8 mouse cellular contexts compared by ENCODE assay signal in the genomic region with DNA sequence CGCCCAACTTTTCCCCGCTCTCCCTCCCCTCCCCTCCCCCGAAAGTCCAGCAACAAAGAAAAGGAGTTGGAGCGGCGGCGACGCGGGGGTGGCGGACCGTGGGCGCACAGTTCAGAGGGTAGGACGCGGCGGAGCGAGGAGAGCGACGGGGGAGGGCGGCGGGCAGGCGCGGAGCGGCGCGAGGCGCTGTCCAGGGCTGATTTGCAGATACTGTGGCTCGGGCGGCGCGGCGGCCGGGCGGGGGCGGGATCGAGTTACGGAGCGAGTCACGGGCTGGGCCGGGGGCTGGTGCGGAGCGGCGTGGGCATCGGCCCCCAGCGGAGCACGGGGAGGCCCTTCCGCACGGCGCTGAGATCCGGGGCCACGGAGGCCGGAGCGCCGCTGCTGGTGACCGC. TPM values are rescaled to one million over a fixed set of nuclear protein-coding genes. Genes with fewer than 3 reads are reported as not detected.
DNase-seq lines count a peak whose midpoint lies in the region; ATAC-seq and TF ChIP-seq lines count a peak whose summit lies in the region.

No protein-coding gene starts in this region.

- peaks cover 3% of the 10 kb centered on the region; the same call in 1 of the 2 replicates for H3K36me3 ChIP-seq in intestine, embryonic 15.5 days
- H3K36me3 ChIP-seq in limb, embryonic 13.5 days = peaks cover 26% of the 10 kb centered on the region
- H3K36me3 ChIP-seq in midbrain, embryonic 12.5 days = peaks cover 20% of the 10 kb centered on the region
- peaks cover 9% of the 10 kb centered on the region for H3K36me3 ChIP-seq in spleen, adult 2 months (ENCODE audit: control insufficient read depth, insufficient read depth, low read length)

- no peak for TF ChIP-seq CTCF in spleen, adult 2 months (IDR thresholded peaks at IDR 0.05; ENCODE audit: extremely low read depth, insufficient read depth, insufficient read length, insufficient replicate concordance)

- H3K27me3 ChIP-seq in intestine, embryonic 15.5 days (replicated peaks) = no peaks in the 10 kb centered on the region
- H3K27me3 ChIP-seq in limb, embryonic 13.5 days = no peaks in the 10 kb centered on the region
- peaks cover 16% of the 10 kb centered on the region for H3K27me3 ChIP-seq in midbrain, embryonic 12.5 days
- 0 out of 2 replicates have a peak, but pooled peaks cover 2% of the 10 kb centered on the region for H3K27me3 ChIP-seq in spleen, adult 2 months (ENCODE audit: control insufficient read depth, insufficient read depth, low read length)

- H3K4me3 ChIP-seq in intestine, embryonic 15.5 days (replicated peaks) = peak overlapping the region; percentile 96
- peak overlapping the region; percentile 96 for H3K4me3 ChIP-seq in limb, embryonic 13.5 days
- peak overlapping the region; percentile 86 for H3K4me3 ChIP-seq in midbrain, embryonic 12.5 days
- peak overlapping the region; percentile 84 for H3K4me3 ChIP-seq in spleen, adult 2 months (ENCODE audit: extremely low read depth, insufficient read depth, insufficient read length)

- no peaks in the 10 kb centered on the region for H3K9me3 ChIP-seq in intestine, embryonic 15.5 days
- no peaks in the 10 kb centered on the region for H3K9me3 ChIP-seq in limb, embryonic 13.5 days
- H3K9me3 ChIP-seq in midbrain, embryonic 12.5 days = 0 out of 2 replicates have a peak, but pooled peaks cover 2% of the 10 kb centered on the region

- peak overlapping the region; percentile 82 for H3K9ac ChIP-seq in intestine, embryonic 15.5 days
- peak overlapping the region; percentile 97 for H3K9ac ChIP-seq in limb, embryonic 13.5 days
- H3K9ac ChIP-seq in midbrain, embryonic 12.5 days (replicated peaks) = peak overlapping the region; percentile 90

- H3K4me1 ChIP-seq in intestine, embryonic 15.5 days (replicated peaks) = no peaks in the 10 kb centered on the region; the same call in 1 of the 2 replicates
- H3K4me1 ChIP-seq in limb, embryonic 13.5 days = peaks cover 28% of the 10 kb centered on the region
- H3K4me1 ChIP-seq in midbrain, embryonic 12.5 days = peaks cover 24% of the 10 kb centered on the region
- peaks cover 7% of the 10 kb centered on the region for H3K4me1 ChIP-seq in spleen, adult 2 months (ENCODE audit: control insufficient read depth, insufficient read depth, insufficient read length)

- ATAC-seq in intestine, embryonic 15.5 days = peak; percentile 89
- peak; percentile 86 for ATAC-seq in limb, embryonic 13.5 days (ENCODE audit: low FRiP score, low read depth)
- peak; percentile 79 for ATAC-seq in midbrain, embryonic 12.5 days (ENCODE audit: low FRiP score, low read depth)

- peak overlapping the region; percentile 98 for H3K27ac ChIP-seq in intestine, embryonic 15.5 days
- peak overlapping the region; percentile 98 for H3K27ac ChIP-seq in limb, embryonic 13.5 days
- peak overlapping the region; percentile 88 for H3K27ac ChIP-seq in midbrain, embryonic 12.5 days (replicated peaks)
- peak overlapping the region; percentile 96 for H3K27ac ChIP-seq in spleen, adult 2 months (ENCODE audit: insufficient read depth, low read length)

- WGBS in intestine, embryonic 15.5 days = 0% methylated on average over 3 of the region's 53 CpGs
- WGBS in limb, embryonic 13.5 days = under 1% methylated on average over 50 of the region's 53 CpGs
- under 1% methylated on average over 42 of the region's 53 CpGs for WGBS in midbrain, embryonic 12.5 days
- WGBS in spleen, adult 2 months = 1% methylated on average over 43 of the region's 53 CpGs

- no peak for TF ChIP-seq POLR2A in spleen, adult 2 months (IDR thresholded peaks at IDR 0.05; ENCODE audit: low read depth, low read length)

- H3K4me2 ChIP-seq in intestine, embryonic 15.5 days (replicated peaks) = peak overlapping the region; percentile 61
- peak overlapping the region; percentile 67 for H3K4me2 ChIP-seq in limb, embryonic 13.5 days (replicated peaks)
- peak overlapping the region; percentile 84 for H3K4me2 ChIP-seq in midbrain, embryonic 12.5 days (replicated peaks)

- DNase-seq in left cerebral cortex, adult 18-20 months (ENCODE audit: low spot score in 2 of 2) = peak; percentile 26 to 54
- DNase-seq in left cerebral cortex, adult 11 months (ENCODE audit: low spot score) = no peak
- DNase-seq in embryo, embryonic 11.5 days (ENCODE audit: low read depth, low spot score) = peak; percentile 51
- DNase-seq in gastrocnemius, postnatal 4 days (ENCODE audit: low spot score in 2 of 2) = peak; percentile 69 to 81
- DNase-seq in spleen, adult 2 months (ENCODE audit: low read depth in 1 of 2, low spot score in 2 of 2) = peak in 1 of 2 experiments; percentile 73

RNA-seq across cellular contexts. Expression of gene Rest, which starts 0.4 kb away (rescaled TPM):
- total RNA-seq in left cerebral cortex, adult 18-20 months (2021) = 1 to 10 TPM; 3.5 to 3.6 TPM
- total RNA-seq in gastrocnemius, postnatal 4 days (2021) = 10 to 100 TPM; 26.3 to 26.4 TPM
- 24.0 and 28.0 TPM in 2 replicates for polyA plus RNA-seq in intestine, embryonic 15.5 days (2015; fragmentation: Nextera tagmentation; extraction: Ambion mirVana)
- polyA plus RNA-seq in limb, embryonic 13.5 days (2015; fragmentation: Nextera tagmentation; extraction: Ambion mirVana) = 56.2 and 57.2 TPM in 2 replicates
- 19.4 and 20.5 TPM in 2 replicates for polyA plus RNA-seq in midbrain, embryonic 12.5 days (2016; fragmentation: Nextera tagmentation; extraction: Ambion mirVana)
- 6.5 and 8.0 TPM in 2 replicates for polyA plus RNA-seq in spleen, adult 2 months (2012; rRNA removed)

RNA-seq across cellular contexts. Expression of gene Noa1, which starts 44.2 kb away (rescaled TPM):
- 10 to 100 TPM; 21.2 to 23.1 TPM for total RNA-seq in left cerebral cortex, adult 18-20 months (2021)
- total RNA-seq in gastrocnemius, postnatal 4 days (2021) = 10 to 100 TPM; 14.2 to 15.9 TPM
- 35.3 and 35.4 TPM in 2 replicates for polyA plus RNA-seq in intestine, embryonic 15.5 days (2015; fragmentation: Nextera tagmentation; extraction: Ambion mirVana)
- 25.8 and 26.7 TPM in 2 replicates for polyA plus RNA-seq in limb, embryonic 13.5 days (2015; fragmentation: Nextera tagmentation; extraction: Ambion mirVana)
- polyA plus RNA-seq in midbrain, embryonic 12.5 days (2016; fragmentation: Nextera tagmentation; extraction: Ambion mirVana) = 35.4 and 37.0 TPM in 2 replicates
- 14.1 and 19.8 TPM in 2 replicates for polyA plus RNA-seq in spleen, adult 2 months (2012; rRNA removed)

RNA-seq across cellular contexts. Expression of gene Polr2b, which starts 44.3 kb away (rescaled TPM):
- 10 to 100 TPM; 44.0 to 45.3 TPM for total RNA-seq in left cerebral cortex, adult 18-20 months (2021)
- total RNA-seq in gastrocnemius, postnatal 4 days (2021) = 10 to 100 TPM; 31.5 to 35.7 TPM
- polyA plus RNA-seq in intestine, embryonic 15.5 days (2015; fragmentation: Nextera tagmentation; extraction: Ambion mirVana) = 51.5 and 55.9 TPM in 2 replicates
- polyA plus RNA-seq in limb, embryonic 13.5 days (2015; fragmentation: Nextera tagmentation; extraction: Ambion mirVana) = 67.9 and 71.4 TPM in 2 replicates
- 92.3 and 95.9 TPM in 2 replicates for polyA plus RNA-seq in midbrain, embryonic 12.5 days (2016; fragmentation: Nextera tagmentation; extraction: Ambion mirVana)
- 8.5 and 16.8 TPM in 2 replicates for polyA plus RNA-seq in spleen, adult 2 months (2012; rRNA removed)

RNA-seq across cellular contexts. Expression of gene Spink2, which starts 54.4 kb away (rescaled TPM):
- total RNA-seq in left cerebral cortex, adult 18-20 months (2021) = not detected
- 1 to 10 TPM; 2.7 to 4.0 TPM for total RNA-seq in gastrocnemius, postnatal 4 days (2021)
- polyA plus RNA-seq in intestine, embryonic 15.5 days (2015; fragmentation: Nextera tagmentation; extraction: Ambion mirVana) = 1.4 and 1.8 TPM in 2 replicates
- 1.4 and 1.9 TPM in 2 replicates for polyA plus RNA-seq in limb, embryonic 13.5 days (2015; fragmentation: Nextera tagmentation; extraction: Ambion mirVana)
- not detected in 2 replicates for polyA plus RNA-seq in midbrain, embryonic 12.5 days (2016; fragmentation: Nextera tagmentation; extraction: Ambion mirVana)
- 0.18 and 0.25 TPM in 2 replicates for polyA plus RNA-seq in spleen, adult 2 months (2012; rRNA removed)
